Mouse (Mus musculus) liver, embryonic 14.5 days (tissue): ENCODE data around the gene Ccs. TPM values are rescaled to one million over a fixed set of nuclear protein-coding genes. Genes with fewer than 3 reads are reported as not detected.
A peak's percentile ranks its signal among the peaks of the same experiment; 100 is the strongest.

ENCODE experiments used
- ATAC-seq: fragments of 200-750 bp; cut with Nextera tagmentation; 2 replicates; pipeline ENCODE4 v1.8.0; 2017; ENCODE audit warnings: moderate number of reproducible peaks, mild to moderate bottlenecking, moderate library complexity; ENCODE audit not compliant: insufficient read depth
- DNase-seq, 3 experiments: peaks; one replicate each; pipeline ENCODE4 v3.0.0-alpha.2; 2012 to 2013; ENCODE audit warnings: low read depth in 3 of 3, low spot score in 3 of 3
- H3K27ac ChIP-seq: fragments of 300-500 bp; sonication (generic); 2 replicates; pipeline ENCODE4 v1.5.1; 2014; ENCODE audit warnings: moderate library complexity, mild to moderate bottlenecking, control low read depth, inconsistent platforms
- H3K27me3 ChIP-seq: fragments of 300-500 bp; sonication (generic); 2 replicates; pipeline ENCODE4 v1.6.1; 2014; ENCODE audit warnings: mild to moderate bottlenecking, low read length, moderate library complexity; ENCODE audit not compliant: control insufficient read depth, insufficient read depth
- H3K36me3 ChIP-seq: fragments of 300-500 bp; sonication (generic); replicated peaks from 2 replicates; pipeline ENCODE4 v1.6.1; 2014; ENCODE audit warnings: low read depth; ENCODE audit not compliant: control insufficient read depth, insufficient read depth
- H3K4me1 ChIP-seq, 2 experiments: fragments of 200-500 bp in 1 of 2; fragments of 300-500 bp in 1 of 2; sonication (generic) in 1 of 2; replicated peaks; 2 replicates each; pipeline ENCODE4 v1.6.1; 2012 to 2014; ENCODE audit warnings: antibody characterized with exemption in 1 of 2, inconsistent platforms in 1 of 2, low read length in 1 of 2; ENCODE audit not compliant: control insufficient read depth in 2 of 2, insufficient read depth in 2 of 2
- H3K4me2 ChIP-seq: fragments of 300-500 bp; sonication (generic); 2 replicates; pipeline ENCODE4 v1.6.1; 2014; ENCODE audit warnings: low read depth, mild to moderate bottlenecking, control low read depth, moderate library complexity
- H3K4me3 ChIP-seq, 2 experiments: fragments of 200-500 bp in 1 of 2; fragments of 300-500 bp in 1 of 2; sonication (generic) in 1 of 2; 2 replicates each; pipeline ENCODE4 v1.5.1; 2012 to 2014; ENCODE audit warnings: low read depth in 2 of 2, low read length in 2 of 2, mild to moderate bottlenecking in 2 of 2, control low read depth in 1 of 2, inconsistent platforms in 1 of 2, moderate library complexity in 1 of 2; ENCODE audit not compliant: insufficient read depth in 1 of 2
- H3K9ac ChIP-seq: fragments of 300-500 bp; sonication (generic); replicated peaks from 2 replicates; pipeline ENCODE4 v1.6.1; 2014; ENCODE audit warnings: mild to moderate bottlenecking, control low read depth, moderate library complexity
- H3K9me3 ChIP-seq: fragments of 300-500 bp; sonication (generic); 2 replicates; pipeline ENCODE4 v1.6.1; 2016; ENCODE audit warnings: low read length, mixed read lengths; ENCODE audit not compliant: control insufficient read depth
- CTCF ChIP-seq: IDR thresholded peaks from 2 replicates; pipeline ENCODE4 v1.5.1; 2016; ENCODE audit warnings: antibody characterized with exemption, low read depth, control low read depth
- EP300 ChIP-seq: IDR thresholded peaks from 2 replicates; pipeline ENCODE4 v1.6.1; 2016; ENCODE audit warnings: antibody characterized with exemption, low read depth
- WGBS: fragments of 180-500 bp; shearing (Covaris S2); extraction: QIAGEN DNeasy Blood & Tissue Kit; methylation state at CpG from one replicate; pipeline ENCODE4 v1.1.7; 2014; ENCODE audit not compliant: insufficient replicate concordance; 5-methylcytosine and 5-hydroxymethylcytosine counted together
- polyA plus RNA-seq, 2 experiments: library from polyadenylated mRNA; depleted of rRNA in 1 of 2; stranded (reverse) in 1 of 2; unstranded in 1 of 2; fragments of >200 nt; fragmentation: Nextera tagmentation in 1 of 2; extraction: Ambion mirVana in 1 of 2; gene quantifications; 2 replicates each; pipeline versions ENCODE4 v1.2.1 to v1.2.3; 2012 to 2014

Ccs gene
- polyA plus RNA-seq, 2 experiments, result 35.4 to 38.1 TPM

DNA sequence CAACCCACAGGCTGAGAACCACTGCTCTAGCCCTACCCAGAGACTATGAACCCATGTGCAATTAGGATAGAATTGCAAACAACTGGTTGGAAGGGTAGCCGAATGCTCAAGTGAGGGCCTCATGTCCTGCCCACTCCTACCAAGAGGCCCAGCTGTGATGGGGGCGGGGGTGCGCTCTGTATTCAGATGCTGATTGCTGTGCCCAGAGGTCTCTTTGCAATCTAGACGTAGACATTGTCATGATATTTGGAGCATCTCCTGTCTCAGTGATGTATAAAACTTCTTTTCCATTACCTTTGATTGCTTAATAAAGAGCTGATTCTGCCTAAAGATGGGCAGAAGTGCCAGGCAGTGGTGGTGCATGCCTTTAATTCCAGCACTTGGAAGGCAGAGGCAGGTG, 10.7 kb upstream of the Ccs start:
- 42% methylated on average over 4 of the region's 4 CpGs for WGBS
- DNase-seq, result no peak
- ATAC-seq, result no peak
- H3K9me3 ChIP-seq, result no peaks in the 10 kb centered on the region
- no peaks in the 10 kb centered on the region for H3K36me3 ChIP-seq
- no peak for TF ChIP-seq EP300
- TF ChIP-seq CTCF, result no peak
- no peak overlapping the region for H3K9ac ChIP-seq
- peaks cover 0 to 4% of the 10 kb centered on the region in 2 experiments; a peak in 2 of 4 replicates for H3K4me1 ChIP-seq
- no peak overlapping the region for H3K27ac ChIP-seq
- no peak overlapping the region for H3K4me3 ChIP-seq
- peaks cover 20% of the 10 kb centered on the region for H3K27me3 ChIP-seq
- H3K4me2 ChIP-seq, result no peak overlapping the region

GRCm38 (mm10) chr19:4847490-4847889, 8.4 kb upstream of the Ccs start:
- ATAC-seq, result no peak
- Histone ChIP-seq H3K4me2 (no peak overlapping the region), H3K9me3 (no peaks in the 10 kb centered on the region), H3K9ac (no peak overlapping the region), H3K36me3 (no peaks in the 10 kb centered on the region), H3K27me3 (peaks cover 5% of the 10 kb centered on the region), H3K4me1 (no peaks in the 10 kb centered on the region), H3K4me3 (no peak overlapping the region), H3K27ac (no peak overlapping the region)
- TF ChIP-seq CTCF (peak; percentile 72), EP300 (no peak)
- no peak for DNase-seq
- WGBS, result 28% methylated on average over 7 of the region's 7 CpGs

GRCm38 (mm10) chr19:4845846-4846245, 6.7 kb upstream of the Ccs start:
- no peaks in the 10 kb centered on the region for H3K4me1 ChIP-seq
- no peak for DNase-seq
- WGBS, result 36% methylated on average over 2 of the region's 2 CpGs
- H3K36me3 ChIP-seq, result no peaks in the 10 kb centered on the region
- no peak for ATAC-seq
- no peaks in the 10 kb centered on the region for H3K9me3 ChIP-seq
- no peak overlapping the region for H3K27ac ChIP-seq
- H3K27me3 ChIP-seq, result peaks cover 9% of the 10 kb centered on the region
- TF ChIP-seq EP300 (no peak), CTCF (no peak)
- H3K4me3 ChIP-seq, result no peak overlapping the region
- no peak overlapping the region for H3K4me2 ChIP-seq
- H3K9ac ChIP-seq, result no peak overlapping the region

GRCm38 (mm10) chr19:4842611-4843010, 3.5 kb upstream of the Ccs start:
- no peak overlapping the region for H3K4me2 ChIP-seq
- H3K27ac ChIP-seq, result no peak overlapping the region
- no peak overlapping the region for H3K9ac ChIP-seq
- H3K4me1 ChIP-seq, result peaks cover 13 to 15% of the 10 kb centered on the region in 2 experiments
- no peaks in the 10 kb centered on the region for H3K36me3 ChIP-seq
- H3K9me3 ChIP-seq, result no peaks in the 10 kb centered on the region
- DNase-seq (no peak), ATAC-seq (no peak)
- TF ChIP-seq EP300 (no peak), CTCF (no peak)
- no peak overlapping the region for H3K4me3 ChIP-seq
- WGBS, result 39% methylated on average over 2 of the region's 2 CpGs
- peaks cover 21% of the 10 kb centered on the region for H3K27me3 ChIP-seq

GRCm38 (mm10) chr19:4840848-4841247, 1.7 kb upstream of the Ccs start:
- WGBS, result 52% methylated on average over 9 of the region's 9 CpGs
- H3K27me3 ChIP-seq, result peaks cover 21% of the 10 kb centered on the region
- no peaks in the 10 kb centered on the region for H3K36me3 ChIP-seq
- H3K4me2 ChIP-seq, result no peak overlapping the region
- H3K4me3 ChIP-seq, result no peak overlapping the region
- ATAC-seq (no peak), DNase-seq (no peak)
- no peak overlapping the region for H3K9ac ChIP-seq
- H3K9me3 ChIP-seq, result no peaks in the 10 kb centered on the region
- TF ChIP-seq CTCF (no peak), EP300 (no peak)
- peaks cover 13 to 15% of the 10 kb centered on the region in 2 experiments for H3K4me1 ChIP-seq
- H3K27ac ChIP-seq, result no peak overlapping the region
